Mouse (Mus musculus): ENCODE measurements around the gene Trappc1.
"Not testable (repeated sequence)": the region's sequence is repeated elsewhere in the genome, so short reads cannot be mapped to it uniquely, and the experiment has no call there.

Gene Trappc1

GRCm38 (mm10) chr11:69323667-69324111, at the start of gene Trappc1, which contains the start of gene Cntrob:
Gene Trappc1, plus strand, starts transcription at chr11:69323980.
Gene Cntrob, minus strand, starts transcription at chr11:69323775.
- DNase-seq (ENCODE audit: low spot score in 2 of 2) = peak; percentile 99 to 100

- DNase-seq (ENCODE audit: low spot score in 2 of 2) = no peak
Measured at GRCm38 (mm10) chr11:69275650-69276049, 48.1 kb upstream of the Trappc1 start.

GRCm38 (mm10) chr11:69276081-69276480, 47.7 kb upstream of the Trappc1 start:
- DNase-seq (ENCODE audit: low spot score in 2 of 2) = no peak

- DNase-seq (ENCODE audit: low spot score in 2 of 2) = no peak
Measured at GRCm38 (mm10) chr11:69277267-69277666, 46.5 kb upstream of the Trappc1 start.

GRCm38 (mm10) chr11:69291111-69291510, 32.7 kb upstream of the Trappc1 start:
- no peak for DNase-seq (ENCODE audit: low spot score in 2 of 2)

- no peak for DNase-seq (ENCODE audit: low spot score in 2 of 2)
Measured at GRCm38 (mm10) chr11:69295286-69295685, 28.5 kb upstream of the Trappc1 start.

GRCm38 (mm10) chr11:69297799-69298198, 26.0 kb upstream of the Trappc1 start:
- DNase-seq (ENCODE audit: low spot score in 2 of 2) = no peak

GRCm38 (mm10) chr11:69298231-69298630, 25.5 kb upstream of the Trappc1 start:
- no peak for DNase-seq (ENCODE audit: low spot score in 2 of 2)

GRCm38 (mm10) chr11:69302817-69303216, 21.0 kb upstream of the Trappc1 start:
- no peak for DNase-seq (ENCODE audit: low spot score in 2 of 2)

GRCm38 (mm10) chr11:69305291-69305690, 18.5 kb upstream of the Trappc1 start:
- DNase-seq (ENCODE audit: low spot score in 2 of 2) = no peak

GRCm38 (mm10) chr11:69306039-69306438, 17.7 kb upstream of the Trappc1 start:
- DNase-seq (ENCODE audit: low spot score in 2 of 2) = no peak

GRCm38 (mm10) chr11:69311266-69311665, 12.5 kb upstream of the Trappc1 start:
- no peak for DNase-seq (ENCODE audit: low spot score in 2 of 2)

- no peak for DNase-seq (ENCODE audit: low spot score in 2 of 2)
Measured at GRCm38 (mm10) chr11:69316361-69316760, 7.4 kb upstream of the Trappc1 start.

GRCm38 (mm10) chr11:69318000-69318399, 5.8 kb upstream of the Trappc1 start:
- DNase-seq (ENCODE audit: low spot score in 2 of 2) = not testable (repeated sequence)

GRCm38 (mm10) chr11:69321580-69321979, 2.2 kb upstream of the Trappc1 start:
- DNase-seq (ENCODE audit: low spot score in 2 of 2) = no peak

GRCm38 (mm10) chr11:69322010-69322409, 1.8 kb upstream of the Trappc1 start:
- DNase-seq (ENCODE audit: low spot score in 2 of 2) = peak in 1 of 2 experiments; percentile 59

- no peak for DNase-seq (ENCODE audit: low spot score in 2 of 2)
Measured at GRCm38 (mm10) chr11:69322693-69323471, 898 bp upstream of the Trappc1 start.

- no peak for DNase-seq (ENCODE audit: low spot score in 2 of 2)
Measured at GRCm38 (mm10) chr11:69324749-69325148, 969 bp downstream of the Trappc1 start.

- peak; percentile 92 to 93 for DNase-seq (ENCODE audit: low spot score in 2 of 2)
Measured at GRCm38 (mm10) chr11:69325628-69326407, 2.0 kb downstream of the Trappc1 start, which contains the start of gene Kcnab3. Gene Kcnab3, plus strand, starts transcription at chr11:69326258.

GRCm38 (mm10) chr11:69326408-69327156, 2.8 kb downstream of the Trappc1 start:
- peak in 1 of 2 experiments; percentile 58 for DNase-seq (ENCODE audit: low spot score in 2 of 2)

- DNase-seq (ENCODE audit: low spot score in 2 of 2) = no peak
Measured at GRCm38 (mm10) chr11:69327157-69327442, 3.3 kb downstream of the Trappc1 start.

- DNase-seq (ENCODE audit: low spot score in 2 of 2) = no peak
Measured at GRCm38 (mm10) chr11:69327648-69328047, 3.9 kb downstream of the Trappc1 start.
